Mouse (Mus musculus): ENCODE measurements at regions not wholly inside any gene's neighbourhood (a gene's known extent, or its start where the extent isn't known, plus 50 kb on each side); places are given as distances from the start of the nearest gene placed in this dataset.

- Histone ChIP-seq H3K27ac (ENCODE audit: control insufficient read depth, insufficient read depth, low read length) (no peak overlapping the region), H3K4me1 (replicated peaks; ENCODE audit: control insufficient read depth, insufficient read depth, low read length) (no peaks in the 10 kb centered on the region), H3K36me3 (ENCODE audit: control insufficient read depth, insufficient read depth, low read length) (no peaks in the 10 kb centered on the region), H3K4me3 (ENCODE audit: control insufficient read depth, insufficient read depth, low read length) (no peak overlapping the region), H3K27me3 (ENCODE audit: control insufficient read depth, insufficient read depth, low read length) (no peaks in the 10 kb centered on the region)
- no peak for DNase-seq
- no peak for TF ChIP-seq POLR2A (IDR thresholded peaks at IDR 0.05; ENCODE audit: control insufficient read depth, extremely low read depth, insufficient read depth, low read length, poor library complexity)
- no peak for TF ChIP-seq CTCF (IDR thresholded peaks at IDR 0.05; ENCODE audit: borderline replicate concordance, control insufficient read depth, extremely low read depth, insufficient read depth, low read length, poor library complexity)
- 89% methylated on average over 10 of the region's 10 CpGs for WGBS
These were observed 121.7 kb upstream of the Gm10181 start for GRCm38 (mm10) chr9:24967571-24967970.

GRCm38 (mm10) chr9:24974021-24974741 lies 115.0 kb upstream of the Gm10181 start:
- DNase-seq = no peak
- H3K4me3 ChIP-seq (ENCODE audit: control insufficient read depth, insufficient read depth, low read length) = no peak overlapping the region
- WGBS = 53% methylated on average over 19 of the region's 19 CpGs
- no peaks in the 10 kb centered on the region for H3K27me3 ChIP-seq (ENCODE audit: control insufficient read depth, insufficient read depth, low read length)
- no peak for TF ChIP-seq CTCF (IDR thresholded peaks at IDR 0.05; ENCODE audit: borderline replicate concordance, control insufficient read depth, extremely low read depth, insufficient read depth, low read length, poor library complexity)
- no peak for TF ChIP-seq POLR2A (IDR thresholded peaks at IDR 0.05; ENCODE audit: control insufficient read depth, extremely low read depth, insufficient read depth, low read length, poor library complexity)
- no peaks in the 10 kb centered on the region for H3K4me1 ChIP-seq (replicated peaks; ENCODE audit: control insufficient read depth, insufficient read depth, low read length)
- H3K36me3 ChIP-seq (ENCODE audit: control insufficient read depth, insufficient read depth, low read length) = no peaks in the 10 kb centered on the region
- H3K27ac ChIP-seq (ENCODE audit: control insufficient read depth, insufficient read depth, low read length) = no peak overlapping the region

DNA sequence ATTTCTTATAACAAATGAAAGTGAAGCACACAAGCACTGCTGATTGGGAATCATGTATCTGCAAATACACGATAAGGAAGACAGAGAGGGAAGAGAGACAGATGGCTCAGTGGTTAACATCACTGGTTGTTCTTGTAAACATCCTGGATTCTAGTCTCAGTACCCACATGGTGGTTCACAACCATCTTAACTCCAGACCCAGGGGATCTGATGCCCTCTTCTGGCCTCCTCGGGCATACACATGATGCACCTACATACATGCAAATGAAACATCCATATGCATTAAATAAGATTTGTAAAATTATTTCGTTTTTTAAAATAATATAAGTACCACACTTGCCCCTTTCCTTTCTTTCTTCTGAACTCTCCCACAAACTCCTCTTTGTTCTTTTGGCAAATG lies 106.4 kb upstream of the Gm10181 start:
- DNase-seq = no peak
- TF ChIP-seq CTCF (IDR thresholded peaks at IDR 0.05; ENCODE audit: borderline replicate concordance, control insufficient read depth, extremely low read depth, insufficient read depth, low read length, poor library complexity) (no peak), POLR2A (IDR thresholded peaks at IDR 0.05; ENCODE audit: control insufficient read depth, extremely low read depth, insufficient read depth, low read length, poor library complexity) (no peak)
- WGBS = 80% methylated on average over 3 of the region's 3 CpGs

DNA sequence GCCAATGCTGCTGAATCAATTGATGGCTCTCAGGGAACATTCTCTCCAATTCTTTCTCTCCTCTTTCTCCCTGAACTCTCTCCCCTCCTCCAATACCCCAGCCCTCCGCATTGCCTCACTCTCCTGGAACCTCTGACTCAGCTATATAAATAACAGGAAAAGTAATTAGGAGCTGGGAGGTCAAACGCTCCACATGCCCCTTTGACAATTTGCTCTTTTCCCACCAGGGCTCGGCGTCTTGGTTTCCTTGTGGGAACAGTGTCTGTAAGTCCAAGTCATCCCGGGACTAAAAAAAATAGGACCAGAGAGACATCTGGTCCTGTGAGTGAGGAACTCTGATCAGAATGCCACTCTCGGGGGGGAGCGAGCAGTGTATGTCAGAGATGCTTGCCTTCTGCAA lies 94.7 kb upstream of the Gm10181 start:
- TF ChIP-seq CTCF (IDR thresholded peaks at IDR 0.05; ENCODE audit: borderline replicate concordance, control insufficient read depth, extremely low read depth, insufficient read depth, low read length, poor library complexity) (no peak), POLR2A (IDR thresholded peaks at IDR 0.05; ENCODE audit: control insufficient read depth, extremely low read depth, insufficient read depth, low read length, poor library complexity) (no peak)
- Histone ChIP-seq H3K36me3 (ENCODE audit: control insufficient read depth, insufficient read depth, low read length) (no peaks in the 10 kb centered on the region), H3K27me3 (ENCODE audit: control insufficient read depth, insufficient read depth, low read length) (no peaks in the 10 kb centered on the region), H3K4me3 (ENCODE audit: control insufficient read depth, insufficient read depth, low read length) (no peak overlapping the region), H3K4me1 (replicated peaks; ENCODE audit: control insufficient read depth, insufficient read depth, low read length) (no peaks in the 10 kb centered on the region), H3K27ac (ENCODE audit: control insufficient read depth, insufficient read depth, low read length) (no peak overlapping the region)
- WGBS = 24% methylated on average over 7 of the region's 7 CpGs
- DNase-seq = no peak

More for the DNA sequence above, 106.4 kb upstream of the Gm10181 start:
- Histone ChIP-seq H3K36me3 (ENCODE audit: control insufficient read depth, insufficient read depth, low read length) (no peaks in the 10 kb centered on the region), H3K4me3 (ENCODE audit: control insufficient read depth, insufficient read depth, low read length) (no peak overlapping the region), H3K27me3 (ENCODE audit: control insufficient read depth, insufficient read depth, low read length) (no peaks in the 10 kb centered on the region), H3K4me1 (replicated peaks; ENCODE audit: control insufficient read depth, insufficient read depth, low read length) (no peaks in the 10 kb centered on the region), H3K27ac (ENCODE audit: control insufficient read depth, insufficient read depth, low read length) (no peak overlapping the region)

DNA sequence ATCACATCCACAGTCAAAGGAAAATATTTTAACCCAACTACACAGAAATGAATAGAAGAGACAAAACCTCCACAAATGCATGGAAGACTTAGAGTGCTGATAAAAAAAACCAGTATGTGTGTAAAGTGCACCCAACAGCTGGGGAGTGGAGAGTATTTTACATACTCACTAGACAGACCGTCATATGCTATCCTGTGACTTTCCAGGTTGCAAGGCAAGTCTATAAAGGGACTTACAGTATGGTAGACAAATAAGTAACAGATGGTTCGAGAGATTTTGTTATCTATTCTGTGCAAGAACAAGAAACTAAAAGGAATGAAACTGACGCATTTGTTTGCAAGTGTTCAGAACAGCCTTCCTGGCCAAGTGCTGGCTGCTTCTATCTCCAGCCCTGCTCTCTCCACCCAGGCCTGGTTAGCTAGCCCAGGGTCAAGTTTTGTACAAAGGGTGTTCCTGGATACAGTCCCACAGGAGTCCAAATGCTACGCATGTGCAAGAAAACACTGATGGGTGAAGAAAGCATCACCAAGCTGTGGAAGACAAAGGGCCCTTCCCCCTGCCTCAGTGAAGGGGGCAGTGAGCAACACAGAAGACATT lies 68.0 kb upstream of the Gm10181 start:
- 94% methylated on average over 4 of the region's 4 CpGs for WGBS
- Histone ChIP-seq H3K27ac (ENCODE audit: control insufficient read depth, insufficient read depth, low read length) (no peak overlapping the region), H3K4me3 (ENCODE audit: control insufficient read depth, insufficient read depth, low read length) (no peak overlapping the region), H3K36me3 (ENCODE audit: control insufficient read depth, insufficient read depth, low read length) (no peaks in the 10 kb centered on the region), H3K4me1 (replicated peaks; ENCODE audit: control insufficient read depth, insufficient read depth, low read length) (no peaks in the 10 kb centered on the region), H3K27me3 (ENCODE audit: control insufficient read depth, insufficient read depth, low read length) (no peaks in the 10 kb centered on the region)
- DNase-seq = no peak
- no peak for TF ChIP-seq CTCF (IDR thresholded peaks at IDR 0.05; ENCODE audit: borderline replicate concordance, control insufficient read depth, extremely low read depth, insufficient read depth, low read length, poor library complexity)
- no peak for TF ChIP-seq POLR2A (IDR thresholded peaks at IDR 0.05; ENCODE audit: control insufficient read depth, extremely low read depth, insufficient read depth, low read length, poor library complexity)

GRCm38 (mm10) chr9:25022439-25022838 lies 66.8 kb upstream of the Gm10181 start:
- no peaks in the 10 kb centered on the region for H3K4me1 ChIP-seq (replicated peaks; ENCODE audit: control insufficient read depth, insufficient read depth, low read length)
- DNase-seq = no peak
- H3K36me3 ChIP-seq (ENCODE audit: control insufficient read depth, insufficient read depth, low read length) = no peaks in the 10 kb centered on the region
- TF ChIP-seq CTCF (IDR thresholded peaks at IDR 0.05; ENCODE audit: borderline replicate concordance, control insufficient read depth, extremely low read depth, insufficient read depth, low read length, poor library complexity) = no peak
- 78% methylated on average over 4 of the region's 4 CpGs for WGBS
- no peak overlapping the region for H3K4me3 ChIP-seq (ENCODE audit: control insufficient read depth, insufficient read depth, low read length)
- no peak overlapping the region for H3K27ac ChIP-seq (ENCODE audit: control insufficient read depth, insufficient read depth, low read length)
- no peaks in the 10 kb centered on the region for H3K27me3 ChIP-seq (ENCODE audit: control insufficient read depth, insufficient read depth, low read length)
